Mouse (Mus musculus): ENCODE results near the gene Rdh11. TPM values are rescaled to one million over a fixed set of nuclear protein-coding genes. Genes with fewer than 3 reads are reported as not detected.

Rdh11 gene
- total RNA-seq (2014; rRNA removed): 48.3 and 52.2 TPM in 2 replicates
- polyA plus RNA-seq (2015; fragmentation: Nextera tagmentation; extraction: Ambion mirVana): 35.1 and 38.4 TPM in 2 replicates

DNA sequence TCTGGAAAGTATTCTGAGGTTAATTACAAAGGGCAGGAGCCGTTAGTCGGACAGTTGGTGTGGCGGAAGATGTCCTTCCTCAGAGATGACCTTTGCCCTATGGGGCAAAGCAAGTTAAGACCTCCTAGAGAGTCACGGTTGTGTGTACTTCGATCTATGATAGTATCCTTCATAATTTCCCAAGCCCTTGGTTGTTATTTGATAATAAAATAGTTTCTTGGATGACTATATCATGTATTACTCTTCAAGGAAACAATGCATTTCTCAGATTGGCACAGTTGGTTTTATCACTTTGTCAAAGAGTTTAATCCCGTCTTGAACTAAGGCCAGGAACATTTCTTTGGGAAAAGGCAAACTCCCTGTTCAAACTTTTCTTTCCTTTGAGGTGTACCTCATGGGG, at the start of gene Rdh11:
Gene Rdh11 (minus strand): TSS at position 101 of the 400 bp plus-strand sequence.
- H3K4me1 ChIP-seq (ENCODE audit: insufficient read depth): peaks cover 12% of the 10 kb centered on the region
- DNase-seq (no peak), ATAC-seq (no peak)
- WGBS: 67% methylated on average over 6 of the region's 6 CpGs
- H3K27me3 ChIP-seq (ENCODE audit: insufficient read depth, low read length): no peaks in the 10 kb centered on the region
- peak within 1 kb of the TSS; percentile 62 for H3K4me3 ChIP-seq (ENCODE audit: low read depth, low read length)
- H3K9me3 ChIP-seq (ENCODE audit: low read length): no peaks in the 10 kb centered on the region
- TF ChIP-seq CTCF (IDR thresholded peaks at IDR 0.05; ENCODE audit: low read depth): no peak
- H3K36me3 ChIP-seq (ENCODE audit: insufficient read depth): peaks cover 10% of the 10 kb centered on the region
- peak within 1 kb of the TSS; percentile 57 for H3K9ac ChIP-seq
- H3K27ac ChIP-seq (ENCODE audit: low read depth, low read length): peak within 1 kb of the TSS; percentile 60; the same call in 1 of the 2 replicates
- H3K4me2 ChIP-seq (ENCODE audit: low read depth): peak within 1 kb of the TSS; percentile 76

GRCm38 (mm10) chr12:79235485-79236080, 43.5 kb upstream of the Rdh11 start:
- TF ChIP-seq CTCF (IDR thresholded peaks at IDR 0.05; ENCODE audit: low read depth): no peak
- Histone ChIP-seq H3K4me2 (ENCODE audit: low read depth) (no peak overlapping the region), H3K9me3 (ENCODE audit: low read length) (no peaks in the 10 kb centered on the region), H3K4me1 (ENCODE audit: insufficient read depth) (no peaks in the 10 kb centered on the region), H3K36me3 (ENCODE audit: insufficient read depth) (peaks cover 72% of the 10 kb centered on the region), H3K9ac (no peak overlapping the region), H3K4me3 (ENCODE audit: low read depth, low read length) (no peak overlapping the region), H3K27me3 (ENCODE audit: insufficient read depth, low read length) (no peaks in the 10 kb centered on the region), H3K27ac (ENCODE audit: low read depth, low read length) (no peak overlapping the region)
- DNase-seq (no peak), ATAC-seq (no peak)
- 82% methylated on average over 11 of the region's 11 CpGs for WGBS

GRCm38 (mm10) chr12:79217511-79217910, 25.4 kb upstream of the Rdh11 start:
- H3K4me2 ChIP-seq (ENCODE audit: low read depth): no peak overlapping the region
- no peaks in the 10 kb centered on the region for H3K9me3 ChIP-seq (ENCODE audit: low read length)
- no peak overlapping the region for H3K27ac ChIP-seq (ENCODE audit: low read depth, low read length)
- no peaks in the 10 kb centered on the region for H3K4me1 ChIP-seq (ENCODE audit: insufficient read depth)
- H3K9ac ChIP-seq: no peak overlapping the region
- H3K27me3 ChIP-seq (ENCODE audit: insufficient read depth, low read length): no peaks in the 10 kb centered on the region
- no peak for TF ChIP-seq CTCF (IDR thresholded peaks at IDR 0.05; ENCODE audit: low read depth)
- DNase-seq: no peak
- H3K4me3 ChIP-seq (ENCODE audit: low read depth, low read length): no peak overlapping the region
- H3K36me3 ChIP-seq (ENCODE audit: insufficient read depth): no peaks in the 10 kb centered on the region
- 61% methylated on average over 5 of the region's 5 CpGs for WGBS
- ATAC-seq: no peak

- Histone ChIP-seq H3K27ac (ENCODE audit: low read depth, low read length) (no peak overlapping the region), H3K9ac (no peak overlapping the region), H3K27me3 (ENCODE audit: insufficient read depth, low read length) (no peaks in the 10 kb centered on the region), H3K4me1 (ENCODE audit: insufficient read depth) (no peaks in the 10 kb centered on the region), H3K36me3 (ENCODE audit: insufficient read depth) (no peaks in the 10 kb centered on the region), H3K9me3 (ENCODE audit: low read length) (no peaks in the 10 kb centered on the region), H3K4me3 (ENCODE audit: low read depth, low read length) (no peak overlapping the region), H3K4me2 (ENCODE audit: low read depth) (no peak overlapping the region)
- 91% methylated on average over 8 of the region's 8 CpGs for WGBS
- ATAC-seq (no peak), DNase-seq (no peak)
- no peak for TF ChIP-seq CTCF (IDR thresholded peaks at IDR 0.05; ENCODE audit: low read depth)
Observed at GRCm38 (mm10) chr12:79211447-79211846, 19.4 kb upstream of the Rdh11 start.

DNA sequence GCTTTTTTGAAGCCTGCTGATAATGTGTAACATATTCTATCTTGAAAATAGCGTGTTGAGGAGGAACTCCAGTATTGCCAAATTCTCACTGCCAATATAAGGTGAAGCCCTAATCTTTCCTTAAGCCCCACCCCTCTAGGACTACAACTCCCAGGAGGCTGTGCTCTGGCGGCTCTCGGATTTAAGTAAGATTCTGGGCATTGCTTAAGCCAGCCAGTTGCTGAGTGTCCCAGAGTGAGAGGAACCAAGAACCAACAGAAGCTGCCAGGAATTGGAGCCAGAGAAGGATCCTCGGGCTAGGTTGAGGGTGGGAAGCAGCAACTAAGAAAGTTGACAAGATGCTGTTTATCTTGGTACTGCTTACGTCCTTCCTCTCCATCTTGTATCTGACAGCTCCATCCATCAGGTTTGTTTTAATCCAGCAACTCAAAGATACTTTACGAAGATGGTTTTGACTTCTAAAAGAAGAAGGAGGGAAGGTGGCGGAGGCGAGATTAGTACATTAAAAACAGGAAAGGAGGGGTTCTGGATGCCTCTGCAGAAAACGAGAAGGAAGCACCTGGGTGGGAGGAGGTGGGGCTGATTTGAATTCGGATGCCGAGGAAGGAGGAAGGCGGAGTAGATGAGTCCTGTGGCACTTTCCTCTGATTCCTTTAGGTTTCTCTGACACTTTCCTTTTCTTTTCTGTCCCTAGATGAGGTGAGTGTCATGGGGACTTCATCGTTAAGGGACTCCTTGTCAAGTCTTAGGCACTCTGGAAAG, 16.8 kb upstream of the Rdh11 start, which contains the start of gene Rdh12:
Gene Rdh12 (plus strand): TSS at position 212 of the 762 bp plus-strand sequence.
- Histone ChIP-seq H3K4me2 (ENCODE audit: low read depth) (peak within 1 kb of the TSS; percentile 58), H3K27ac (ENCODE audit: low read depth, low read length) (no peak within 1 kb of the TSS), H3K4me3 (ENCODE audit: low read depth, low read length) (peak within 1 kb of the TSS; percentile 47), H3K9ac (peak within 1 kb of the TSS; percentile 48), H3K9me3 (ENCODE audit: low read length) (no peaks in the 10 kb centered on the region), H3K4me1 (ENCODE audit: insufficient read depth) (no peaks in the 10 kb centered on the region), H3K27me3 (ENCODE audit: insufficient read depth, low read length) (no peaks in the 10 kb centered on the region), H3K36me3 (ENCODE audit: insufficient read depth) (no peaks in the 10 kb centered on the region)
- TF ChIP-seq CTCF (IDR thresholded peaks at IDR 0.05; ENCODE audit: low read depth): no peak
- 3% methylated on average over 13 of the region's 13 CpGs for WGBS
- DNase-seq (peak; percentile 43), ATAC-seq (peak; percentile 83)

DNA sequence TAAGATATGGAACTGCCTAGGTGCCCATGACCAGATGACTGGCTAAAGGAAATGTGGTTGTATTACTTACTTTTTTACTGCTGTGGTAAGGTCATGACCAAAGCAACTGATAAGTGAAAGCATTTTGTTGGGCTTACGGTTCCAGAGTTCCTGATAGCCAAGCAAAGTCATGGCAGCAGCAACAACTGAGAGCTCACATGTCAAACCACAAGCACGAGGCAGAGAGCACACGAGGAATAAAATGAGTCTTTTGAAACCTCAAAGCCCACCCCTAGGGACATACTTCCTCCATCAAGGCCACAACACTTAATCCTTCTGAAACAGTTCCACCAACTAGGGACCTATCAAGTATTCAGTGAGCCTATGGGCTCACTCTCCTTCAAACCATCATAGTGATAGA, 9.8 kb upstream of the Rdh11 start:
- H3K4me2 ChIP-seq (ENCODE audit: low read depth): no peak overlapping the region
- no peak for TF ChIP-seq CTCF (IDR thresholded peaks at IDR 0.05; ENCODE audit: low read depth)
- H3K4me1 ChIP-seq (ENCODE audit: insufficient read depth): no peaks in the 10 kb centered on the region
- no peaks in the 10 kb centered on the region for H3K27me3 ChIP-seq (ENCODE audit: insufficient read depth, low read length)
- no peak overlapping the region for H3K4me3 ChIP-seq (ENCODE audit: low read depth, low read length)
- no peak for DNase-seq
- 79% methylated on average over 3 of the region's 3 CpGs for WGBS
- no peaks in the 10 kb centered on the region for H3K9me3 ChIP-seq (ENCODE audit: low read length)
- no peak for ATAC-seq
- no peaks in the 10 kb centered on the region for H3K36me3 ChIP-seq (ENCODE audit: insufficient read depth)
- H3K27ac ChIP-seq (ENCODE audit: low read depth, low read length): no peak overlapping the region
- no peak overlapping the region for H3K9ac ChIP-seq

GRCm38 (mm10) chr12:79197105-79197504, 5.0 kb upstream of the Rdh11 start:
- Histone ChIP-seq H3K9ac (no peak overlapping the region), H3K4me3 (ENCODE audit: low read depth, low read length) (no peak overlapping the region), H3K27ac (ENCODE audit: low read depth, low read length) (no peak overlapping the region), H3K36me3 (ENCODE audit: insufficient read depth) (no peaks in the 10 kb centered on the region), H3K27me3 (ENCODE audit: insufficient read depth, low read length) (no peaks in the 10 kb centered on the region), H3K4me2 (ENCODE audit: low read depth) (no peak overlapping the region), H3K9me3 (ENCODE audit: low read length) (no peaks in the 10 kb centered on the region), H3K4me1 (ENCODE audit: insufficient read depth) (no peaks in the 10 kb centered on the region)
- TF ChIP-seq CTCF (IDR thresholded peaks at IDR 0.05; ENCODE audit: low read depth): no peak
- 91% methylated on average over 5 of the region's 5 CpGs for WGBS
- DNase-seq (no peak), ATAC-seq (no peak)

Measured in forebrain, postnatal 0 days (tissue).